Mouse (Mus musculus) stomach, embryonic 14.5 days (tissue): ENCODE measurements around the gene Scaf1. TPM values are rescaled to one million over a fixed set of nuclear protein-coding genes. Genes with fewer than 3 reads are reported as not detected.

Experiments used
- ATAC-seq: fragments of 200-750 bp; cut with Nextera tagmentation; 2 replicates; pipeline ENCODE4 v1.8.0; 2017; ENCODE audit warnings: low read depth, moderate TSS enrichment; ENCODE audit not compliant: insufficient number of reproducible peaks, insufficient read depth, low FRiP score
- H3K27ac ChIP-seq: fragments of 300-500 bp; sonication (generic); 2 replicates; pipeline ENCODE4 v1.5.1; 2014; ENCODE audit warnings: mild to moderate bottlenecking, low read length, moderate library complexity, mixed read lengths
- H3K27me3 ChIP-seq: fragments of 300-500 bp; sonication (generic); 2 replicates; pipeline ENCODE4 v1.6.1; 2014; ENCODE audit warnings: low read length, control low read depth, mixed read lengths; ENCODE audit not compliant: control insufficient read depth, insufficient read depth
- H3K36me3 ChIP-seq: fragments of 300-500 bp; sonication (generic); 2 replicates; pipeline ENCODE4 v1.6.1; 2014; ENCODE audit warnings: mild to moderate bottlenecking, control low read depth, low read length, moderate library complexity, mixed read lengths; ENCODE audit not compliant: control insufficient read depth, insufficient read depth
- H3K4me1 ChIP-seq: fragments of 300-500 bp; sonication (generic); 2 replicates; pipeline ENCODE4 v1.6.1; 2014; ENCODE audit warnings: low read length, control low read depth, mixed read lengths; ENCODE audit not compliant: control insufficient read depth, insufficient read depth
- H3K4me2 ChIP-seq: fragments of 300-500 bp; sonication (generic); replicated peaks from 2 replicates; pipeline ENCODE4 v1.6.1; 2014; ENCODE audit warnings: low read depth, low read length, control low read depth
- H3K4me3 ChIP-seq: fragments of 300-500 bp; sonication (generic); 2 replicates; pipeline ENCODE4 v1.5.1; 2014; ENCODE audit warnings: low read depth, low read length, control low read depth
- H3K9ac ChIP-seq: fragments of 300-500 bp; sonication (generic); replicated peaks from 2 replicates; pipeline ENCODE4 v1.6.1; 2014; ENCODE audit warnings: low read depth, mild to moderate bottlenecking, control low read depth, low read length, moderate library complexity, mixed read lengths
- H3K9me3 ChIP-seq: fragments of 300-500 bp; sonication (generic); 2 replicates; pipeline ENCODE4 v1.6.1; 2016; ENCODE audit warnings: low read depth, low read length, control low read depth; ENCODE audit not compliant: control insufficient read depth
- WGBS: fragments of 180-500 bp; shearing (Covaris S2); extraction: QIAGEN DNeasy Blood & Tissue Kit; methylation state at CpG from one replicate; pipeline ENCODE4 v1.1.7; 2014; 5-methylcytosine and 5-hydroxymethylcytosine counted together
- polyA plus RNA-seq: library from polyadenylated mRNA; unstranded; fragments of >200 nt; fragmentation: Nextera tagmentation; extraction: Ambion mirVana; gene quantifications from 2 replicates; pipeline ENCODE4 v1.2.1, GENCODE M21; 2014

Gene Scaf1
- polyA plus RNA-seq: 48.9 and 49.8 TPM in 2 replicates

- Histone ChIP-seq H3K9me3 (no peaks in the 10 kb centered on the region), H3K4me3 (peak within 1 kb of the TSS; percentile 97), H3K4me1 (peaks cover 15% of the 10 kb centered on the region; the same call in 1 of the 2 replicates), H3K4me2 (peak within 1 kb of the TSS; percentile 78), H3K9ac (peak within 1 kb of the TSS; percentile 98), H3K36me3 (peaks cover 27% of the 10 kb centered on the region), H3K27ac (peak within 1 kb of the TSS; percentile 99), H3K27me3 (no peaks in the 10 kb centered on the region)
- WGBS: under 1% methylated on average over 69 of the region's 69 CpGs
- ATAC-seq: peak; percentile 88
Observed at GRCm38 (mm10) chr7:45015957-45016612, at the start of gene Scaf1. Scaf1 (minus strand) TSS chr7:45016363.

- H3K27me3 ChIP-seq: no peaks in the 10 kb centered on the region
- WGBS: under 1% methylated on average over 31 of the region's 31 CpGs
- H3K36me3 ChIP-seq: no peaks in the 10 kb centered on the region
- peak within 1 kb of the TSS; percentile 69 for H3K4me3 ChIP-seq
- H3K4me1 ChIP-seq: peaks cover 9% of the 10 kb centered on the region
- peak within 1 kb of the TSS; percentile 89 for H3K27ac ChIP-seq
- peak within 1 kb of the TSS; percentile 64 for H3K4me2 ChIP-seq
- peak within 1 kb of the TSS; percentile 42 for H3K9ac ChIP-seq
- ATAC-seq: peak; percentile 88
- H3K9me3 ChIP-seq: no peaks in the 10 kb centered on the region
Observed at GRCm38 (mm10) chr7:45062239-45062835, 46.2 kb upstream of the Scaf1 start, which contains the start of the genes Nosip and Prrg2. Nosip (plus strand) TSS chr7:45062429. Prrg2 (minus strand) TSS chr7:45062677.

- Histone ChIP-seq H3K4me1 (peaks cover 9% of the 10 kb centered on the region), H3K9me3 (no peaks in the 10 kb centered on the region), H3K27ac (peak overlapping the region; percentile 89), H3K27me3 (no peaks in the 10 kb centered on the region), H3K9ac (peak overlapping the region; percentile 42), H3K36me3 (no peaks in the 10 kb centered on the region), H3K4me3 (peak overlapping the region; percentile 69), H3K4me2 (peak overlapping the region; percentile 64)
- 13% methylated on average over 11 of the region's 11 CpGs for WGBS
- peak; percentile 54 for ATAC-seq
Observed at GRCm38 (mm10) chr7:45061532-45062075, 45.4 kb upstream of the Scaf1 start.

- Histone ChIP-seq H3K9ac (peak overlapping the region; percentile 42; the same call in 1 of the 2 replicates), H3K36me3 (no peaks in the 10 kb centered on the region), H3K4me3 (no peak overlapping the region), H3K27ac (no peak overlapping the region), H3K4me1 (peaks cover 9% of the 10 kb centered on the region), H3K27me3 (no peaks in the 10 kb centered on the region), H3K4me2 (peak overlapping the region; percentile 64), H3K9me3 (no peaks in the 10 kb centered on the region)
- WGBS: 95% methylated on average over 6 of the region's 6 CpGs
- ATAC-seq: no peak
Observed at GRCm38 (mm10) chr7:45060632-45061122, 44.5 kb upstream of the Scaf1 start.

GRCm38 (mm10) chr7:45058607-45059571 is 42.7 kb upstream of the Scaf1 start:
- H3K4me1 ChIP-seq: peaks cover 9% of the 10 kb centered on the region
- no peaks in the 10 kb centered on the region for H3K36me3 ChIP-seq
- WGBS: 77% methylated on average over 10 of the region's 10 CpGs
- H3K4me3 ChIP-seq: no peak overlapping the region
- no peaks in the 10 kb centered on the region for H3K27me3 ChIP-seq
- H3K9me3 ChIP-seq: no peaks in the 10 kb centered on the region
- H3K27ac ChIP-seq: no peak overlapping the region
- no peak overlapping the region for H3K9ac ChIP-seq
- ATAC-seq: no peak
- no peak overlapping the region for H3K4me2 ChIP-seq

- no peak overlapping the region for H3K4me3 ChIP-seq
- no peaks in the 10 kb centered on the region for H3K27me3 ChIP-seq
- no peak overlapping the region for H3K4me2 ChIP-seq
- no peak overlapping the region for H3K9ac ChIP-seq
- peaks cover 9% of the 10 kb centered on the region for H3K4me1 ChIP-seq
- no peak overlapping the region for H3K27ac ChIP-seq
- no peaks in the 10 kb centered on the region for H3K36me3 ChIP-seq
- H3K9me3 ChIP-seq: no peaks in the 10 kb centered on the region
- no peak for ATAC-seq
Observed at GRCm38 (mm10) chr7:45056972-45057348, 40.8 kb upstream of the Scaf1 start.

GRCm38 (mm10) chr7:45056329-45056971 is 40.3 kb upstream of the Scaf1 start:
- Histone ChIP-seq H3K36me3 (no peaks in the 10 kb centered on the region), H3K27ac (no peak overlapping the region), H3K4me3 (no peak overlapping the region), H3K9me3 (no peaks in the 10 kb centered on the region), H3K9ac (no peak overlapping the region), H3K27me3 (no peaks in the 10 kb centered on the region), H3K4me2 (no peak overlapping the region), H3K4me1 (peaks cover 5% of the 10 kb centered on the region)
- ATAC-seq: no peak
- 66% methylated on average over 14 of the region's 14 CpGs for WGBS
